Mouse (Mus musculus): ENCODE results near the gene Smpdl3a. TPM values are rescaled to one million over a fixed set of nuclear protein-coding genes. Genes with fewer than 3 reads are reported as not detected.
A peak's percentile ranks its signal among the peaks of the same experiment; 100 is the strongest.

Smpdl3a gene
- polyA plus RNA-seq, 1 experiment from 2014 or later, result 8.9 TPM

- Histone ChIP-seq H3K9ac (no peak overlapping the region), H3K4me2 (no peak overlapping the region), H3K4me3 (no peak overlapping the region), H3K9me3 (replicated peaks) (no peaks in the 10 kb centered on the region; the same call in 1 of the 2 replicates), H3K27ac (no peak overlapping the region), H3K27me3 (no peaks in the 10 kb centered on the region), H3K36me3 (ENCODE audit: poor library complexity, severe bottlenecking) (no peaks in the 10 kb centered on the region), H3K4me1 (peaks cover 8% of the 10 kb centered on the region; the same call in 1 of the 2 replicates)
- 70% methylated on average over 3 of the region's 3 CpGs for WGBS
- peak; percentile 32; the same call in 1 of the 2 replicates for ATAC-seq
These were observed 35.5 kb downstream of the Smpdl3a start for GRCm38 (mm10) chr10:57829621-57830020.

DNA sequence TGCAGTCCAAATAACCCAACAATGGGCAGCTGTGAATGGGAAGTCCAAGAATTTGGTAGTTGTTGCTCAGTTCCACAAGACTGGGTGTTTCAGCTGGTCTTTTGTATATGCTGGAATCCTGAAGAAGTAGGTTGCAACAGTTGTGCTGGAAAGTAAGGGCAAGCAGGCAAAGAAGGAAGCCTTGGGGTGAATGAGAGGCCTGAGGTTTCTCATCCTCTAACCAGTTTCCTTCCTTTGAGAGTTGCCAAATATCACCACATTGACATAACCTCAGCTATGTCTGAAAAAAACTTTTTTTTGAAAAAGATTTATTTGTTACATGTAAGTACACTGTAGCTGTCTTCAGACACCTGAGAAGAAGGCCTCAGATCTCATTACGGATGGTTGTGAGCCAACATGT lies 41.0 kb downstream of the Smpdl3a start:
- Histone ChIP-seq H3K4me3 (no peak overlapping the region), H3K4me1 (no peaks in the 10 kb centered on the region), H3K36me3 (ENCODE audit: poor library complexity, severe bottlenecking) (no peaks in the 10 kb centered on the region), H3K27me3 (no peaks in the 10 kb centered on the region), H3K4me2 (no peak overlapping the region), H3K27ac (no peak overlapping the region), H3K9ac (no peak overlapping the region), H3K9me3 (replicated peaks) (no peaks in the 10 kb centered on the region)
- 98% methylated on average over 1 of the region's 1 CpGs for WGBS
- no peak for ATAC-seq

GRCm38 (mm10) chr10:57835982-57836381 lies 41.8 kb downstream of the Smpdl3a start:
- Histone ChIP-seq H3K9me3 (replicated peaks) (no peaks in the 10 kb centered on the region), H3K4me3 (no peak overlapping the region), H3K27ac (no peak overlapping the region), H3K36me3 (ENCODE audit: poor library complexity, severe bottlenecking) (no peaks in the 10 kb centered on the region), H3K4me1 (no peaks in the 10 kb centered on the region), H3K9ac (no peak overlapping the region), H3K4me2 (no peak overlapping the region), H3K27me3 (no peaks in the 10 kb centered on the region)
- no peak for ATAC-seq

DNA sequence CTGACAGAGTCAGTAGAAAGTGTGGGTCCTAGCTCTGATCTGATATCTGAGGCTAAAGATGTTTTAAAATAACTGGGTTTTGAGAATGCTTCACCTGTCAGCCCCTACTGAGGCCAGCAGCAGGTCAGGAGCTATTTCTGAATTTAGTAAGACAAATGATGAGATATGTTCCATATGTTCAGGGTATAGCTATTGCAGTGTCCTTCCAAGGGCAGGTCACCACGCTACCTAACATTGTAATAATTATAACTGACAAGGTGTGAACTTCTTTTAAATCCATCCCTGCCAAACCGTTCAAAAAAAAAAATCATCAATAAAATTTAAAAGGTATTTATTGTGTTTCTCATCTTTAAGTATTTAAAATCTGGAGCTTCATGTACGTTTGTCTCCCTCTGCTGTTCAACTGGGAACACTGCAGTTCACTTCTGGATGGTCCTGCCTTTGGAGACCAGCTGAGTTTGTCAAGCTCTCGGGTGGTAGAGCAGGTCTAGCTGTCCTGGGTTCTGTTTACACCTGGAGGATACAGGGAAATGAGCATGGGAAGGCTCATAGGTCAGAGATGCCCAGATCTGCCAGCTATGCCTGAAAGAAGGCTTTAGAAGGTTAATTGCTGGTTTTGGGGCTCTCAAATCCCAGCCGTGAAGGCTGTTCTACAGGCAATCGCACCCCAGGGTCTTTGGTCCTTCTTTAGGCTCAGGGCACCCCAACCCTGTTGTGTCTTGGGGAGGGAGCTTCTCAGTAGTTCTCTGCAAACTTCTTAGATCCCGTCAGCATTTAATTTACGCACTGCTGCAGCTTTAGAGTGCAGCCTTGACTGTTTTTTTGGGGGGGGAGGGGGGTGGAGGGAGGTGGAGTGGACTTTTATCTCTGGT lies 47.7 kb downstream of the Smpdl3a start:
- Histone ChIP-seq H3K4me1 (peaks cover 2% of the 10 kb centered on the region; the same call in 1 of the 2 replicates), H3K4me2 (no peak overlapping the region), H3K27ac (no peak overlapping the region), H3K27me3 (no peaks in the 10 kb centered on the region), H3K4me3 (no peak overlapping the region), H3K36me3 (ENCODE audit: poor library complexity, severe bottlenecking) (no peaks in the 10 kb centered on the region), H3K9me3 (replicated peaks) (no peaks in the 10 kb centered on the region), H3K9ac (no peak overlapping the region)
- peak; percentile 77 for ATAC-seq
- 39% methylated on average over 8 of the region's 8 CpGs for WGBS

DNA sequence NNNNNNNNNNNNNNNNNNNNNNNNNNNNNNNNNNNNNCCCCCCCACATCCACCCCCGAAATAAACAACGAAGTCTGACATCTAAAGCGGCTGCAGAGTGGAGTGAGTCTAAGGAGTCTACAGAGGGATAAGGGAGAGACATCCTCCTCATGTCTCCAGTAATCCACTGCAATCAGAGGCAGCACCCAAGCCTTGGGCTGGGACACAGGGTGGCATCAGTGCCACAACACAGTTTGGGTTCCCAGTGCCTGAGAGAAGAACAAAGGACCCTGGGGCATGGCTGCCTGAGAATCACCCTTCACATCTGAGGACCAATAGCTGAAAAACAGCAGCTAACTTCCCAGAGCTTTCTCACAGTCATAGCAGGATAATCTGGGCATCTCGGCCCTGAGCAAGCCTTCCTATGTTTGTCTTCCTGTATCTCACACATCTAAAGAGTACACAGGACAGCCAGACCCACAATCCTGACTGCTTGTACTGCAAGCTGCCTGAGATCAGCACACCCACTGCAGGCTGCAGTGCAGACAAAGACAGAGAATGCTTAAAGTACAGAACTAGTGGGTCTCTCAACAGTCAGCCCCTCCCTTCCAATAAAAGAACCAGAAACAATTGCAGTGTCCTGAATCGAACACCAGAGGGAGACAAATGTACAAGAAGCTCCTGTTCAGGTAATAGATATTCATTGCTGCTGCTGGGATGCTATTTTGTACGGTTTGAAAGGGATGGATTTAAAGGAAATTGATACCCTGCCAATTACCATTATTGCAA lies 54.0 kb downstream of the Smpdl3a start:
- Histone ChIP-seq H3K27me3 (no peaks in the 10 kb centered on the region), H3K9ac (no peak overlapping the region), H3K9me3 (replicated peaks) (no peaks in the 10 kb centered on the region), H3K4me3 (no peak overlapping the region), H3K36me3 (ENCODE audit: poor library complexity, severe bottlenecking) (no peaks in the 10 kb centered on the region), H3K27ac (no peak overlapping the region), H3K4me2 (no peak overlapping the region), H3K4me1 (peaks cover 6% of the 10 kb centered on the region; the same call in 1 of the 2 replicates)
- WGBS, result 63% methylated on average over 6 of the region's 6 CpGs
- ATAC-seq, result peak; percentile 91

Other genes with a start within 250 kb of the Smpdl3a start
- 2.5 TPM in 2 replicates for gene Pkib, start 162.4 kb upstream of the Smpdl3a start, polyA plus RNA-seq (2015; fragmentation: Nextera tagmentation; extraction: Ambion mirVana)
- 1,416 and 1,541 TPM in 2 replicates for gene Fabp7, start 9.5 kb upstream of the Smpdl3a start, polyA plus RNA-seq (2015; fragmentation: Nextera tagmentation; extraction: Ambion mirVana)

Measured in forebrain, embryonic 13.5 days (tissue).